Mouse (Mus musculus) heart, postnatal 0 days (tissue): ENCODE results near the gene Hprt. TPM values are rescaled to one million over a fixed set of nuclear protein-coding genes. Genes with fewer than 3 reads are reported as not detected.

Experiments used
- ATAC-seq: fragments of 200-750 bp; cut with Nextera tagmentation; 2 replicates; pipeline ENCODE4 v1.8.0; 2017; ENCODE audit warnings: low read depth, moderate number of reproducible peaks, moderate library complexity; ENCODE audit not compliant: insufficient read depth
- DNase-seq: peaks from one replicate; pipeline ENCODE4 v3.0.0-alpha.2; 2016; ENCODE audit warnings: low spot score
- H3K27ac ChIP-seq: fragments of 300-500 bp; sonication (generic); 2 replicates; pipeline ENCODE4 v1.5.1; 2014; ENCODE audit warnings: low read depth, mild to moderate bottlenecking
- H3K27me3 ChIP-seq: fragments of 300-500 bp; sonication (generic); 2 replicates; pipeline ENCODE4 v1.6.1; 2014; ENCODE audit warnings: low read length, mixed read lengths; ENCODE audit not compliant: control insufficient read depth, insufficient read depth
- H3K36me3 ChIP-seq: fragments of 300-500 bp; sonication (generic); replicated peaks from 2 replicates; pipeline ENCODE4 v1.6.1; 2014; ENCODE audit warnings: low read length, mixed read lengths; ENCODE audit not compliant: control insufficient read depth, insufficient read depth
- H3K4me1 ChIP-seq: fragments of 300-500 bp; sonication (generic); 2 replicates; pipeline ENCODE4 v1.6.1; 2014; ENCODE audit warnings: antibody characterized with exemption; ENCODE audit not compliant: control insufficient read depth, insufficient read depth
- H3K4me2 ChIP-seq: fragments of 300-500 bp; sonication (generic); 2 replicates; pipeline ENCODE4 v1.6.1; 2014; ENCODE audit warnings: low read depth, mild to moderate bottlenecking, low read length, moderate library complexity
- H3K4me3 ChIP-seq: fragments of 300-500 bp; sonication (generic); 2 replicates; pipeline ENCODE4 v1.5.1; 2014; ENCODE audit warnings: low read depth, low read length
- H3K9ac ChIP-seq: fragments of 300-500 bp; sonication (generic); replicated peaks from 2 replicates; pipeline ENCODE4 v1.6.1; 2014; ENCODE audit warnings: low read depth, low read length, mixed read lengths
- H3K9me3 ChIP-seq: fragments of 300-500 bp; sonication (generic); replicated peaks from 2 replicates; pipeline ENCODE4 v1.6.1; 2016; ENCODE audit warnings: low read length; ENCODE audit not compliant: control insufficient read depth
- CTCF ChIP-seq: IDR thresholded peaks from 2 replicates; pipeline ENCODE4 v1.5.1; 2016; ENCODE audit warnings: antibody characterized with exemption, control low read depth, low read depth
- EP300 ChIP-seq: IDR thresholded peaks from 2 replicates; pipeline ENCODE4 v1.6.1; 2016; ENCODE audit warnings: antibody characterized with exemption, low read depth
- WGBS: fragments of 180-500 bp; shearing (Covaris S2); extraction: QIAGEN DNeasy Blood & Tissue Kit; methylation state at CpG from one replicate; pipeline ENCODE4 v1.1.7; 2014; 5-methylcytosine and 5-hydroxymethylcytosine counted together
- polyA plus RNA-seq: library from polyadenylated mRNA; unstranded; fragments of >200 nt; fragmentation: Nextera tagmentation; extraction: Ambion mirVana; gene quantifications from 2 replicates; pipeline ENCODE4 v1.2.1, GENCODE M21; 2015
- total RNA-seq: library from RNA; depleted of rRNA; stranded (reverse); fragments of >200 nt; gene quantifications from 2 replicates; pipeline ENCODE4 v1.2.3, GENCODE M21; 2014; ENCODE audit warnings: low replicate concordance

Gene Hprt
- total and polyA plus RNA-seq, 2 experiments from 2014 or later = 69.0 to 218 TPM

- Histone ChIP-seq H3K27me3 (no peaks in the 10 kb centered on the region), H3K4me1 (no peaks in the 10 kb centered on the region), H3K27ac (no peak overlapping the region), H3K4me2 (no peak overlapping the region), H3K9me3 (no peaks in the 10 kb centered on the region), H3K36me3 (no peaks in the 10 kb centered on the region), H3K9ac (no peak overlapping the region), H3K4me3 (no peak overlapping the region)
- ATAC-seq (no peak), DNase-seq (no peak)
- WGBS = 64% methylated on average over 2 of the region's 2 CpGs
- TF ChIP-seq CTCF (no peak), EP300 (no peak)
Measured at GRCm38 (mm10) chrX:52965149-52965548, 22.8 kb upstream of the Hprt start.

GRCm38 (mm10) chrX:52971211-52972006 lies 16.5 kb upstream of the Hprt start:
- no peaks in the 10 kb centered on the region for H3K27me3 ChIP-seq
- H3K4me3 ChIP-seq = no peak overlapping the region
- 27% methylated on average over 3 of the region's 3 CpGs for WGBS
- H3K9ac ChIP-seq = no peak overlapping the region
- H3K9me3 ChIP-seq = no peaks in the 10 kb centered on the region
- TF ChIP-seq EP300 (0 out of 2 replicates have a peak, but pooled peaks have one; percentile 20), CTCF (0 out of 2 replicates have a peak, but pooled peaks have one; percentile 0)
- DNase-seq = peak; percentile 83
- peak; percentile 93 for ATAC-seq
- no peaks in the 10 kb centered on the region for H3K36me3 ChIP-seq
- peak overlapping the region; percentile 76 for H3K27ac ChIP-seq
- H3K4me2 ChIP-seq = no peak overlapping the region
- H3K4me1 ChIP-seq = peaks cover 4% of the 10 kb centered on the region; the same call in 1 of the 2 replicates

GRCm38 (mm10) chrX:52972129-52972528 lies 15.8 kb upstream of the Hprt start:
- Histone ChIP-seq H3K36me3 (no peaks in the 10 kb centered on the region), H3K9me3 (no peaks in the 10 kb centered on the region), H3K4me1 (peaks cover 4% of the 10 kb centered on the region; the same call in 1 of the 2 replicates), H3K9ac (no peak overlapping the region), H3K4me2 (no peak overlapping the region), H3K4me3 (no peak overlapping the region), H3K27ac (peak overlapping the region; percentile 76; the same call in 1 of the 2 replicates), H3K27me3 (no peaks in the 10 kb centered on the region)
- TF ChIP-seq CTCF (no peak), EP300 (no peak)
- DNase-seq = no peak
- 67% methylated on average over 1 of the region's 1 CpGs for WGBS
- ATAC-seq = no peak

- no peaks in the 10 kb centered on the region for H3K9me3 ChIP-seq
- peaks cover 4% of the 10 kb centered on the region; the same call in 1 of the 2 replicates for H3K4me1 ChIP-seq
- no peak overlapping the region for H3K27ac ChIP-seq
- no peaks in the 10 kb centered on the region for H3K27me3 ChIP-seq
- H3K4me2 ChIP-seq = no peak overlapping the region
- 89% methylated on average over 1 of the region's 1 CpGs for WGBS
- ATAC-seq = no peak
- TF ChIP-seq EP300 (no peak), CTCF (no peak)
- no peak overlapping the region for H3K4me3 ChIP-seq
- H3K9ac ChIP-seq = no peak overlapping the region
- DNase-seq = no peak
- H3K36me3 ChIP-seq = no peaks in the 10 kb centered on the region
Measured at GRCm38 (mm10) chrX:52972680-52973079, 15.3 kb upstream of the Hprt start.

GRCm38 (mm10) chrX:52978576-52978975 lies 9.4 kb upstream of the Hprt start:
- H3K4me3 ChIP-seq = no peak overlapping the region
- H3K9me3 ChIP-seq = no peaks in the 10 kb centered on the region
- 29% methylated on average over 1 of the region's 1 CpGs for WGBS
- H3K27ac ChIP-seq = no peak overlapping the region
- ATAC-seq (no peak), DNase-seq (no peak)
- H3K27me3 ChIP-seq = no peaks in the 10 kb centered on the region
- H3K36me3 ChIP-seq = no peaks in the 10 kb centered on the region
- no peak overlapping the region for H3K9ac ChIP-seq
- H3K4me1 ChIP-seq = no peaks in the 10 kb centered on the region
- TF ChIP-seq CTCF = no peak
- TF ChIP-seq EP300 = no peak
- no peak overlapping the region for H3K4me2 ChIP-seq
